Mouse (Mus musculus) skeletal muscle tissue, adult 2 months (tissue): ENCODE results near the gene Sdhd.
"Not testable (repeated sequence)": the region's sequence is repeated elsewhere in the genome, so short reads cannot be mapped to it uniquely, and the experiment has no call there.

ENCODE experiments used
- DNase-seq: peaks from one replicate; pipeline ENCODE4 v3.0.0-alpha.2; 2012; ENCODE audit warnings: low read depth, low spot score

Gene Sdhd

DNA sequence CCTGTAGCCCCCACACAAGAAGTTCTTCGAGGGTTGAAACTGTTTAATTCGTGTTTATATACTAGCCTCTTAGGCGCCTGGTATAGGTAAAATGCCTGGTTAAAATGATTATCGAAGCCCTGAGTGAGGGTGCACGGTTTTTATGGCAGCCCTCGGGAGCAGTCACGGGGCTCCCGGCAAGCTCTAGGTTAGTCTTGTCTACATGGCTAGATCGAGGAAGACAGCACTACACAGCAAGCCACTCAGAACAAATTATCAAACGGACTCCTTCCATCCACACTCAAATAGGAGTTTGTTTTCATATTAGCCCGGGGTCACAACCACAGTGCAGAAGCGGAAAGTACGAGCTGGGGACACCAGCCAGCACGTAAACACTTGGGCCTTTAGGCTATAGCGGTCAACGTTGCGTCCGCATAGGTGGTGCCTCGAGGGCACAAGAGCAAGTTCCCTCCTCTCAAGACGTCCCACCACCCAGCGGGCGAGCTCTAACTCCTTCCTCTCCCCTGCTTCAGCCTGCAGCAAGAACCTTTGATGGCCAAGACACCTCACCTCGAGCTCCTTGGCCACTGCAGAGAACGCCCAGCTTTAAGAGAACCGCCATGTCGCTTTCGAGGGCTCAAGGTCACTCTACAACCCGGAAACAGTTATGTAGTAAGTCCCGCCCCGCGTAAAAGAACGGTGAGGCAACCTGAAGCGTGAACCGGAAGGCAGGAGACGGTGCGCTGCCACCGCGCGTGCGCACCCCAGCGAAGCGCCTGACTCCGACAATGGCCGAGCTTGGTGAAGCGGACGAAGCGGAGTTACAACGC lies at the start of gene Sdhd, which contains the start of gene Timm8b:
TSS of gene Sdhd (minus strand) at position 624 of the 809 bp plus-strand sequence.
TSS of gene Timm8b (plus strand) at position 722 of the 809 bp plus-strand sequence.
- DNase-seq, result peak; percentile 95

DNA sequence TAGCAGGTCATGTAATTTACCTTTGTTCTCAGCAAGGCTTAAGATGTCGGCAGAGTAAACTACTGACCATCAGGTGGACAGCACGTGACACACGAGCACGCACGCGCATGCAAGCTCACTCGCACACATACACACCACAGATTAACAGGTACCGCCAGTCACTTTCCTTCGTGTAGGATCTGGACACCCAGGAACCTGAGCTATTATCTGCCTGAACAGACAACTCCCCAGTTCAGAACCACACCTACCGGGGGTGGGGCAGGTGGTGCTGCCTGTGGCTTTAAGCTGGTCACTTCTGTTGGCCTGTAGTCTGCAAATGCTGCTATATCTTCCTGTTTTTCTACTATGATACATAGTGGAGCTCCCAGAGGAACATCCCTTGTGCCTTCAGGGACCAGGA lies 46.9 kb upstream of the Sdhd start:
- no peak for DNase-seq

DNA sequence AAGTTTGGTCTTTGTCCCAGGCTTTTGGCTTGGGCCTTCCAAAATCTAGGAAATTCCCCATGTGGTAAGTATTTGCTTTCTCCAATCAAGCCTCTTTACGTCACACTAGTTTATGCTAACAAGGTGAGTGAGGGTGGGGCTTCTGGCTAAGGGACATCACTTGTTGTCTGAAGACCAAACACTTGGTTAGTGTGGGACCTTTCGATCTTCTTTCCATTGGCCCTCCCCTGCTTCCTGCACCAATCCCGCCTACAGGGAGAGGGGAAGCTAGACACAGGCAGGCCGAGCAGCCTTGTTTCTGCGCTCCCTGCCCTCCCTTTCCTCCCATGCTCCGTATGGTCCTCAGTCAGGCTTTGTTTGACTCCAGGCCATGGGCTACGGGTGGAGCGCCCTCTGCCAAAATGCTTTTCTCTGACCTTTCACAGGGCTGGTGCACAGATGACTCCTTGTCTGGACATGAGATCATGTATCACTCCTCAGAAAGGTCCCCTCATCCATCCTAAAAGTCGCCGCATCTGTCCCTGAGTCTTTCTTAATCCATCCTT lies 43.3 kb upstream of the Sdhd start:
- peak; percentile 11 for DNase-seq

DNA sequence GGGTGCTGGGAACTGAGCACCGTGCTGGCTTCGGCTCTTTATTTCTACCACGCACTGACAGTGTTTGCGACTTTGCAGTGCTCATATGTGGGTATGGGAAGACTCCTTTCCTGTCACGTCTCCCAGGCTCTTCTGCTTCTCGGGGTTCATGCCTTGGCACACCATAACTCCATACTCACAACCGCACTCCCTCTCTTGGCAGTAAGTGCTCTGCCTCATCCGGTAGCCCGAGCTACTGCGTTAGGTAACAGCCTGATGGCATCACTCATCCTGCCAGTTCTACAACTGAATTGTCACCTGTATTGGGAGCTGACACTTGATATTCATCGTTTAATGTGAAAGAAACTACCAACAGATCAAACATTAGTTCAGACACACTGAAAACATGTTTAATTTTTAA lies 30.7 kb upstream of the Sdhd start:
- DNase-seq, result no peak

DNA sequence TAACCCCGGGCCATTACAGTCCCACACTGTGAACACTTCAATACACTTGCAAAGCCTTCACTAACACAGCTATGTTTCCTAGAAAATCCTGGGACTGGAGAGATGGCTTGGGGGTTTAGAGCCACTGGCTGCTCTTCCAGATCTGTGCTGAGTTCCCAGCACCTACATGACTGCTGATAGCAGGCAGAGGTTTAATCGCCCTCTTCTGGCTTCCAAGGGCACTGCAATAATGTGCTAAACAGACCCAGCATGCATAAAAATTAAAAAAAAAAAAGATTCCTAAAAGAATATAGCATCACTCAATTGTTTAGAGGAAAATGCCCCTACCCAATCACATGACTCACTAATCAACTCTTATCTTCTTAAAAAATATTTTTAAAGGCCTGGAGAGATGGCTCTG lies 29.4 kb upstream of the Sdhd start:
- DNase-seq, result no peak

DNA sequence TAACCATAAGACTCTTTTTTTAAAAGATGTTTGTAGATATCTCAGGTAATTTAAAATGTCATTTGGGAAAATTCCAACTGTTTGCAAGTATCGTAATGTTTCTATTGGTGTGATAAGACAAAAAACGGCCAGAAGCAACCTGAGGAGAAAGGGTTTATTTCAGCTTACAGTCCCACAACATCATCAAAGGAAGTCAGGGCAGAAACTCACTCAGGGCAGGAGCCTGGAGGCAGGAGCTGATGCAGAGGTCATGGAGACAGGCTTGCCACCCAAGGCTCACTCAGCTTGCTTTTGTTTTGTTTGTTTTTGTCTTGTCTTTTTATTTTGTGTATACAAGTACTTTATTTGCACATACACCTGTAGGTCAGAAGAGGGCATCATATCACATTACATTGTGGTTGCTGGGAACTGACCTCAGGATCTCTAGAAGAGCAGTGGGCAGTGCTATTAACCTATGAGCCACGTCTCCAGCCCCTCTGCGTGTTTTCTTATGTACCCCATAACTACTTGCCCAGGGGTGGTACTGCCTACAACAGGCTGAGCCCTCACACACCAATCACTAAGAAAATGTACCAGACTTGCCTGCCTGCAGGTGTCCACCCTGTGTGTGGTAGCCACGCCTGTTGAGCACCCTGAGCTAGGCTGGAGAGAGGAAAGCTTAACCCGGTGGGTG lies 28.5 kb upstream of the Sdhd start:
- DNase-seq, result no peak

DNA sequence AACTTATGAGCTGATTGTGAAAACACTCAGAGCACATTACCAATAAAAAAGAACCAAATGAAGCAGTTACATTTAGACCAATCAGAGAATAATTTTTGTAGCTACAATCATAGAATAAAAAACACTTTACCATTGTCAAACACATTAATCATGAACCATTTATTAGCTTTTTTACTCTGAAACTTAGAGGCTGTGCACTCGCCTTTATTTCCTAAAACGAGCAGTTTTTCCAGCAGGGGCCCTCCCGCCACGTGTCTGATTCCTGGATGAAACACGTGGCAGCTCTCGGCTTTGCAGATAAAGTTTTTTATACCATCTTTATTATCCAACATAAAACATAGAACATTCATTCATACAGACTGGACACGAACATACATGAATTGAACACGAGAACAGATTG lies 27.3 kb upstream of the Sdhd start:
- DNase-seq, result not testable (repeated sequence)

DNA sequence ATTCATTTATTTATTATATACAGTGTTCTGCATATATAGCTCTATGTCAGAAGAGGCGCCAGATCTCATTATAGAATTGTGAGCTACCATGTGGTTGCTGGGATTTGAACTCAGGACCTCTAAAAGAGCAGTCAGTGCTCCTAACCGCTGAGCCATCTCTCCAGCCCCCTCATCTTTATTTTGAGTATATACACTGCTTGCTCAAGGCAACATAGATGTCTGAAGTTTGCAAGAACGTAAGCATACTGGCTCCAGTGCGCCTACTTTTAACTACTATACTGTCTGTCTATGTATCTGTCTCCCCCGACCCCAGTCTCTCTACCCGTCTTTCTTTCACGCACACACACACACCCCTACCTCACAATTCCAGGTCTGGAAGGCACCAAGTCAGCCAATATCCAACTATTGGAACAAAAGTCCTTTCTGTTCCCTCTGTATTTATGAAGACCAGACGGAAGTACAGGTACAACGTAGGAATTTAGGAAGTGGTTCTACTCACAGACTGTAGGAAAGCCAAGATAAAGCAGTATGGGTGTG lies 14.2 kb upstream of the Sdhd start:
- DNase-seq, result no peak

DNA sequence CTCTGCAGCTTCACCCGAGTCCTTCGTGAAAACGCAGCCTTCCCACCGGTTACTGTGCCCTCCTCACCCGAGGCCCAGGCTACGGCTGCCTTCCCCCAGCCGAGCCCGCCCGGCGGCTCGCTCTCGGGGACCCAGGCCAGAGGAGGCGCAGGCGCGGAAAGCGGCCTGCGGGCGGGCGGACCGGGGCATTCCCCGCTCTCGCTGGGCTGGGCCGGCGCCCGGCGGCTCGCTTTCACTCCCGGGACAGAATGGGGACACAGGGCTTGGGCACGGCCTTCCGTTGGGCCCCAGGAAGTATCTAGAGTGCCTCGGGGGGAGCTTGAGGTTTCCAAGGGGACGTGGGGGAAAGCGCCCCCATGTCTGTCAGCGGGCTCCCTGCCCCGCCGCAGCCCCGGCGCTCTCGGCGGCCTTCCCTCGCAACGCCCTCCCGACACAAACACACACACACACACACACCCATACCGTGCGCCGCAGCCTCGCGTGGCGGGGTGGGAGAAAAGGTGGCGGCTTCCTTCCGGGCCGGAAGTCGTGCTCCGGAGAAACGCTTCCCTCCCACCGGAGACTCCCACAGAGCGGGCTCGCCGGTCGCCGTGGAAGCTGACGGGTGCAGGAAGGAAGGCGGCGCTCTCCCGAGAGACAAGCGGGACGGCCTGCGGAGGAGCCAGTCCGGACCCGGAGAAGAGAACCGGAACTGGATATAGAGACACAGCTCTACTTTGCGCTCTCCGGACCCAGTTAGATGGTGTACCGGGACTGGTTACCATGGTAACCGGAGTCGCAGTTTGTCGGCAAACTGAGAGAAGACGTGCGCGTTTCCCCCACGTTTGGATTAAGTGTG lies 13.4 kb upstream of the Sdhd start, which contains the start of the genes Pih1d2 and Nkapd1:
TSS of gene Pih1d2 (plus strand) at position 556 of the 838 bp plus-strand sequence.
TSS of gene Nkapd1 (minus strand) at position 699 of the 838 bp plus-strand sequence.
- peak; percentile 88 for DNase-seq

DNA sequence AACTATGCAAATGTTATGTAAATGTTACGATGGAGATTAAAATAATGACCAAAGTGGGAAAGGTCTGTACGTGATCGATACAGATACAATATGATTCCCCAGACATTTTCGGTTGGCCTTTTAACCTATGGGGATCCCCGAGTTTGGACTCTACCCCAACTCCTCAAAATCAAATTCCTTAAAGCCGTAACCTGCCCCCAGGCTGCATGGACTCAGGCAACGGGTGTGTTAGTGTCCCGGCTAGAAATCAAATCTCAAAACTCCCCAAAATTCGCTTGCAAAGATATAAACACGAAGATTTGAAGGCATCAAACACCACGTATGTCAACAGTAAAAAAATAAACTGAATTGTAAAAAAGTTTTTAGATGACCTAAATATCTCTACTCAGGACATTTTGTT lies 12.5 kb upstream of the Sdhd start:
- no peak for DNase-seq

DNA sequence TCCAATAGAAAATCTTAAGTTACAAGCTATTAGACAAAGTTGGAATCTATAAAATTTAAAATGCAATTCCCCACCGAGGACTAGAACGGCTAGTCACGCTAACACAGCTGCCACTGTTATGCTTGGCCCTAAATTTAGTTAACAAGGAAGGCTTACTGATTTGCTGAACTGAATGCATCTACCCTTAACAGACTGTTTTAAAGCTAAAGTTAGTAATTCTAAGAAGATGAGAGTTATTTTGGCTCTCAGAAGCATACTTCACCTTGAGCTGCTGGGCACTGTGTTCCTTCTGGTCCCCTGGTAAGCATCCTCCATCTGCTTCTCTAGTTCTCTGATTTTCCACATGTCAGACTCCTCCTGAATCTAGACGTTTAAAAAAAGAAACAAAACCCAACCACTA lies 8.5 kb upstream of the Sdhd start:
- no peak for DNase-seq

DNA sequence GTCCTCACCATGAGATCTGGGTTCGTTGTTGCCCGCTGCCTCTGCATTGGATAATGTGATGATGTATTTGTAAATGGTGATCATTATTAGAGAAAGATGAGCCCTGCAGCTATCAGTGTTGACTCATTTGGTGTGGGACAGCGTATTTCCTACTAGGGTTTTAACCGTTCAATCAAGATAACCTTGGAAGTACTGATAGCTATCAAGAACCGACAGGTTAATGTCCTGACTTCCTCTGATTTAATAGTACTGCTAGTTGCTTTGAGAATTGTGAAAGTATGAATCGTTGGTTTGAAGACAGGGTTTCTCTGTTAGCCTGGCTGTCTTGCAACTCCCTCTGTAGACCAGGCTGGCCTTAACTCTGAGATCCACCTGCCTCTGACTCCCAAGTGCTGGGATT lies 726 bp upstream of the Sdhd start:
- DNase-seq, result no peak

DNA sequence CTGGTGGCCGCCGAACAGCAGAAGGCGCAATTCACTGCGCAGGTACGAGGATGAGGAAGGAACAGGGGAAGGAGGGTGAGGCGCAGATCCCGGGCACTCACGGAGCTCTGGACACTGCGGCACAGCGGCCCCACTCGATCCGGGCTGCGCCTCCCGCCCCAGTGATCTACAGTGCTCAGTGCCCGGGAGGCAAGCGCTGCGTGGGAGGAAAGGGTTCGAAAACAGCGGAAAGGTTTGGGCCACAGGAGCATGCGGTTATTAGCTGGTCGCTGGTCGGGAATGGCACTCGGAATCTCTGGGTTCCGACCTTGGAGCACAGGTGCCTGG lies 349 bp upstream of the Sdhd start:
- no peak for DNase-seq

DNA sequence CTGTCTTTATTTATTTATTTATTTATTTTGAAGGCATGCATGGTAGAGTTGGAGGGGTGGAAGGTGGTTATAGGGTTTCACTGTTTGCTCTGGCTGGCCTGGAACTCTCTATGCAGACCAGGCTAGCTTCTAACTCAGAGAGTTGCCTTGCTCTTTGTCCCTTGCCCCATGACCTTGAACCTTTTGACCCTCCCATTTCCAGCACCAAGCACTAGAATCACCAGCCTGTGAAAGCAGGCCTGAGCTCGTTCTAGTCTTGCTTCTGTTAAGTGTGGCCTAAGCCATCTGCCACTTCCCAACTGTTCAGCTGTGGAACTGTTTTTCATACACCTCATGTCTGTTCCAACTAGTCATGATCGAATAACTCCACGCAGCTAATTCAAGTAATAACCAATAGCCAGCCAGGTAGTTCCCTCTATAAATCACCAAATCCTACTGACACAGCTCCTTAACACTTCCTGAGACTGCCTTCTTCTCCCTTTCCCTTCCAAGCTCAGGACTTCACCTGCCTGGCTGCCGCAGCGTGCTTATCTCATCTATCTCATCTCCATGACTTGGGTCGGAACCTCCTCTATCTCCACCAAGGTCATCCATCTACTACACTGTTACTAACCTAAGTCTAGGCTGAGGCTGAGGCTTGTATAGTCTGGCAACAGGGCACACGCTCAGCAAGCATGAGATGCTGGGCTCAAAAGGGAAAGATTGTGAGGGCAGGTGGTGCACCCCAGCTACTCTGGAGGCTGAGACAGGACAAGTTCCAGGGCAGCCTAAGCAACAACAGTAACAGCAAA lies 1.4 kb downstream of the Sdhd start:
- DNase-seq, result no peak

DNA sequence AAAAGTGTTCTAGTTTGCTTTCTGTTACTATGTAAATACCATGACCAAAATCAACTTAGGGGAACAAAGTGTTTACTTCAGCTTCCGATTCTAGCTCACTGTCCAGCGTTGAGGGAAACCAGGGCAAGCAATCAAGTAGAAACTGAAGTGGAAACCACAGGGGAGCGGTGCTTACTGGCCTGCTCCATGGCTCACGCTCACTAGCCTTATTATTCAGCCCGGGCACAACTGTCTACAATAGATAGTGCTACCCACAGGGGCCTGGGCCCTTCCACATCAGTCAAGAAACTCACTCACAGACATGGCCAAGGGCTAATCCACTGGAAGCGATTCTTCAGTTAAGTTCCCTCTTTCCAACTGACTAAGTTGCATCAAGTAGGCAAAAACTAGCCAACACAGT lies 2.1 kb downstream of the Sdhd start:
- no peak for DNase-seq

DNA sequence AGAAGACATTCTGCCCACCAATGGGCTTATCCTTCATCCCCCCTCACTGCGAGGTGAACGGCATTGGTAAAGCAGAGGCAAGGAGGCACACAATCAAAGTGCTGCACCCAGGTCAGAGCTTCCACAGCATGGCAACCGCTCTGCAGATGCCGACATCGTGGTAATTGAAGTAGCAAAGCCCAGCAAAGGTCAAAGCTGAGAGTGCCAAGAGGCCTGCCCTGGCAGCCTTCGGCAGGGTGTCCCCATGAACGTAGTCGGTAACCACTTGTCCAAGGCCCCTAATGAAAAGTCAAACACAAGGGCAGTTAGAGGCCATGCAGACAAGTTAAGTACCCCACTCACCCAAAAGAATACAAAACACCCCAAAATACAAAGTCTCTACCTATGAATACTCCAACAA lies 6.6 kb downstream of the Sdhd start:
- DNase-seq, result peak; percentile 64

DNA sequence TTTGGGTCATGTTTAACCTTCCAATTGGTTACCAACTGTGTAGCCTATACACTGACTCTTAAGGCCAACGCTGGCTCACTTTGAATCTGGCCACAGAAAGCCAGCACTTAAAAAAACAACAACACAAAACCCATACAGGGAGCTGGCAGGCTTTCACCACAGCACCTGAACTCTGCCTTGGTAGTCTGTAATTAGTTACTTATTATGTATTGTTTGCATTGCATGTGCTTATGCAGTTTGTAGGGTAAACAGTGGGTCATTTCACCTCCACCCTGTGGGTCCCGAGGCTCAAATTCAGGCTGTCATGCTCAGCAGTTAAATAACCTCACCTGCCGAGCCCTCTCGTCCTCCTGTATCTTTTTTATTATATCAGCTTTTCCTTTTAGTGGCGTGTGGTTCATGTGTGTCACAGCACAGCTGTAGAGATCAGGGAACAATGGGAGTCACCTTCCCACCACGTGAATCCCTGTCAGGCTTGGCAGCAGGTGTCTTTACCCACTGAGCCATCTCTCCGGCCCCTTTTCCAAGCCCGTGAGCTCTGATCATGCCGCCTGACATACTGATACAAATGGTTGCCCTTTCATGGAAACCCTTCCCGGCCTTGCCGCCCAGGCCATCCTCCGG lies 8.7 kb downstream of the Sdhd start:
- no peak for DNase-seq

DNA sequence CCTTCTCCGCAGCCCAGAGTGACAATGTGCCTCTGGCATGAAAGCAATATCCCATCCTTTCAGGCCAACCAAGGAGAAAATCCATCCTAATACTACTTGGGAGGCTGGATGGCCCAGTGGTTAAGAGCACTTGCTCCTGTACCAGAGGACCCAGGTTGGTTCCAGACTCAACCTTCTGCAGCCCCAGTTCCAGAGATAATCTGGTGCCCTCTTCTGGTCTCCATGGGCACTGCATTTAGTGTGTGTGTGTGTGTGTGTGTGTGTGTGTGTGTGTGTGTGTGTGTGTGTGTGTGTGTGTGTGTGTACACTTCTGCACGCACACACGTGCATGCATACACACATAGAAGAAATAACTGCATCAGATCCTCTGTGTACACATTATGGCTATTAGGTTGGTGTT lies 10.1 kb downstream of the Sdhd start:
- no peak for DNase-seq

DNA sequence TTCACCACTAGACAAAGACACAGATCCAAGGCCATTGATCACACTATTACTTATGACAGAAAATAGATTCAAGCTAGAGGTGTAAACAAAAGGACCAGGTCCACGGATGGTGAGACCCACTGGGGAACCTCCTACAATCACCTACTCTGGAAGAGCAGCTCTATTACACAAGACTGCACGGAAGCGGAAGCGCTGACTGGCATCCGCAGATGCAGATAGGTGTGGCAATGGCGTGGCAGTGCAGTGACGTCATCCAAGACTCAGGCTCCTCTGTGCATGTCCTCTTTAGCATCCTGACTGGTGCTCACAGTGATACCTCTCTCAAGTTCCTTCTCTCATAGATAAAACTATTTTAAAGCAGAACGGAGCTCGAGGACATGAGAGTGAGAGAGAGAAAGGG lies 10.7 kb downstream of the Sdhd start:
- no peak for DNase-seq

DNA sequence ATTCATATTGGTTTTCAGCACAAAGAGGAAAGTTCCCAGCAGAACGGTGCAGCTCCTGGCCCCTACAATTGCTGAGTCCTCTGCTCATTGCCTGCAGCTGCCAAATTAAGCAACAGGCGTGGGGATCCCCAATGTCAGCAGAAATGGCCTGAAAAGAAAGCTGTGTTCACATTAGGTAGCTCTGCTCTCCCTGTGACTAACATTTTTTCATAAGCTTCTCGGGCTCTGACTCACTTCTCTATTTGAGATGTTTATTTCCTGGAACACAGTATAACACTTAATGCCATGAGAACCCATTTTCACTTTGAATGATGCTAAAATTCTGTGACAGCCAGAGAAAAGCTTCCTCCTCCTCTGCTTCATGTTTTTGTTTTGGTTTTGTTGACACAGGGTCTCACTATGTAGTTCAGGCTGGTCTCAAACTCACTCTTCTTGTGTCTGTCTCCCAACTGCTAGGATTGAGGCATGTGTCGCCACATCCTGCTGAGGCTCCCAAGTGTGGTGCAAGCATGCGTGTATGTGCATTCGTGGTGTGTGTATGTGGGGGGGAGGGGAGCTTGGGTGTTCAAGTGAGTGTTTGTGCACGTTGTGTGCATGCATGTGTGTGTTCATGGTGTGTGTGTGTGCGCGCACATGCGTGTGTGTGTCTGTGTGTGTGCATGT lies 12.6 kb downstream of the Sdhd start:
- DNase-seq, result peak; percentile 43
